ENCODE assay signal across 21 mouse cellular contexts in the genomic region with DNA sequence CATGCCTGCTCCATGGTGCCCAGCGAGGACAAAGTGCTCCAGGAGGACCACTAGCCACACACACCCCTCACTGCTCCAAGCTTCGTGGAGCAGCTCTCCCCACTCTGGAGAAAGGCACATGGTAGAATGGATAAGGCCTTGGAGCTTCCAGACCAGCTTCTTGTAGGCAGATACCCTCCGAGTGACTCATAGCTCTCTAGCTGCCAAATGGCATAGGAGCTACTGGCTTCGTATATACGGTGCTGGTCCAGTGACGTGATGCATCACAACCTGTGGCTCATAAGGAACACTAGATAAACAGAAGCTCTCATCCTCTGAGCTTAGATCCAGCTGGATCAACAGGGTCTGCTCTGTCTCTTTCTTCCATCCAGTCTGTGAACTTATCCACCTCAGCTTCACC.
"Had no signal": no experiment of that assay in that cellular context is flagged by ENCODE, and none has a peak within 500 bp of the region (broad histone marks: within the 10 kb centered on the region; RNA-seq: fewer than 3 reads in every experiment).

No protein-coding gene starts in this region.

- H3K36me3 ChIP-seq: limb, embryonic 10.5 days; limb, embryonic 13.5 days; liver, embryonic 12.5 days; liver, embryonic 15.5 days; lung, embryonic 15.5 days; midbrain, embryonic 10.5 days; midbrain, embryonic 13.5 days; neural tube, embryonic 13.5 days; stomach, embryonic 15.5 days had no signal

- H3K4me3 ChIP-seq: layer of hippocampus, adult 2 months; limb, embryonic 10.5 days; limb, embryonic 13.5 days; liver, embryonic 12.5 days; liver, embryonic 15.5 days; lung, embryonic 15.5 days; megakaryocyte, embryonic 14.5 days; midbrain, embryonic 10.5 days; midbrain, embryonic 13.5 days; myocyte; neural tube, embryonic 13.5 days; stomach, embryonic 15.5 days had no signal

- DNase-seq: kidney, adult 18-20 months; kidney, postnatal 14 days; layer of hippocampus, adult 9-11 months; liver; lung, adult 18-20 months; lung, postnatal 36 days; retina, postnatal 1 day; thymus, postnatal 25 days had no signal

- ATAC-seq: liver, embryonic 12.5 days; midbrain, embryonic 13.5 days; midbrain, embryonic 16.5 days had no signal

- H3K4me2 ChIP-seq: limb, embryonic 13.5 days; liver, embryonic 12.5 days; liver, embryonic 15.5 days; lung, embryonic 15.5 days; midbrain, embryonic 13.5 days; neural tube, embryonic 13.5 days; stomach, embryonic 15.5 days had no signal

- H3K27me3 ChIP-seq: megakaryocyte, embryonic 14.5 days had no signal

- H3K9me3 ChIP-seq: limb, embryonic 10.5 days; limb, embryonic 13.5 days; liver, embryonic 12.5 days; liver, embryonic 15.5 days; lung, embryonic 15.5 days; megakaryocyte, embryonic 14.5 days; midbrain, embryonic 10.5 days; midbrain, embryonic 13.5 days; neural tube, embryonic 13.5 days; stomach, embryonic 15.5 days had no signal

- H3K27ac ChIP-seq: layer of hippocampus, adult 2 months; limb, embryonic 10.5 days; limb, embryonic 13.5 days; liver, embryonic 12.5 days; liver, embryonic 15.5 days; lung, embryonic 15.5 days; midbrain, embryonic 10.5 days; midbrain, embryonic 13.5 days; neural tube, embryonic 13.5 days; stomach, embryonic 15.5 days had no signal

- H3K4me1 ChIP-seq: liver, embryonic 15.5 days had no signal

- H3K9ac ChIP-seq: limb, embryonic 13.5 days; liver, embryonic 12.5 days; liver, embryonic 15.5 days; lung, embryonic 15.5 days; midbrain, embryonic 13.5 days; neural tube, embryonic 13.5 days; stomach, embryonic 15.5 days had no signal
